Mouse (Mus musculus): ENCODE results near the gene Tm2d1.

- TF ChIP-seq POLR2A (IDR thresholded peaks at IDR 0.05; ENCODE audit: low read depth, low read length) (no peak), CTCF (IDR thresholded peaks at IDR 0.05; ENCODE audit: extremely low read depth, insufficient read depth, insufficient read length, insufficient replicate concordance) (no peak)
Observed at GRCm38 (mm10) chr4:98400926-98401583, 17.9 kb upstream of the Tm2d1 start.

Measured in spleen, adult 2 months (tissue).